Mouse (Mus musculus): ENCODE measurements around the gene Usp53. TPM values are rescaled to one million over a fixed set of nuclear protein-coding genes. Genes with fewer than 3 reads are reported as not detected.
"Not testable (repeated sequence)": the region's sequence is repeated elsewhere in the genome, so short reads cannot be mapped to it uniquely, and the experiment has no call there.

Usp53 gene
- total RNA-seq, 1 experiment from 2014 or later = 34.1 TPM

GRCm38 (mm10) chr3:122968391-122968790 lies 15.9 kb downstream of the Usp53 start:
- ATAC-seq (ENCODE audit: extremely low read depth, insufficient number of reproducible peaks, low FRiP score, poor library complexity, severe bottlenecking) = no peak

- ATAC-seq (ENCODE audit: extremely low read depth, insufficient number of reproducible peaks, low FRiP score, poor library complexity, severe bottlenecking) = no peak
These were observed 20.0 kb downstream of the Usp53 start for GRCm38 (mm10) chr3:122964301-122964700.

GRCm38 (mm10) chr3:122950129-122950528 lies 34.2 kb downstream of the Usp53 start:
- ATAC-seq (ENCODE audit: extremely low read depth, insufficient number of reproducible peaks, low FRiP score, poor library complexity, severe bottlenecking) = no peak

GRCm38 (mm10) chr3:122943387-122943890 lies 40.9 kb downstream of the Usp53 start:
- ATAC-seq (ENCODE audit: extremely low read depth, insufficient number of reproducible peaks, low FRiP score, poor library complexity, severe bottlenecking) = no peak

GRCm38 (mm10) chr3:122939215-122939614 lies 45.1 kb downstream of the Usp53 start:
- ATAC-seq (ENCODE audit: extremely low read depth, insufficient number of reproducible peaks, low FRiP score, poor library complexity, severe bottlenecking) = 0 out of 2 replicates have a peak, but pooled peaks have one; percentile 33

- ATAC-seq (ENCODE audit: extremely low read depth, insufficient number of reproducible peaks, low FRiP score, poor library complexity, severe bottlenecking) = not testable (repeated sequence)
These were observed 47.1 kb downstream of the Usp53 start for GRCm38 (mm10) chr3:122937176-122937575.

- no peak for ATAC-seq (ENCODE audit: extremely low read depth, insufficient number of reproducible peaks, low FRiP score, poor library complexity, severe bottlenecking)
These were observed 51.8 kb downstream of the Usp53 start for GRCm38 (mm10) chr3:122932466-122932865.

- no peak for ATAC-seq (ENCODE audit: extremely low read depth, insufficient number of reproducible peaks, low FRiP score, poor library complexity, severe bottlenecking)
These were observed 54.6 kb downstream of the Usp53 start for GRCm38 (mm10) chr3:122929723-122930122.

GRCm38 (mm10) chr3:122924009-122924914 lies 60.0 kb downstream of the Usp53 start, which contains the start of gene 1810037I17Rik:
1810037I17Rik (plus strand) TSS chr3:122924203.
- peak; percentile 91 for ATAC-seq (ENCODE audit: extremely low read depth, insufficient number of reproducible peaks, low FRiP score, poor library complexity, severe bottlenecking)

- ATAC-seq (ENCODE audit: extremely low read depth, insufficient number of reproducible peaks, low FRiP score, poor library complexity, severe bottlenecking) = no peak
These were observed 61.2 kb downstream of the Usp53 start for GRCm38 (mm10) chr3:122923147-122923546.

GRCm38 (mm10) chr3:122921676-122922527 lies 62.4 kb downstream of the Usp53 start:
- no peak for ATAC-seq (ENCODE audit: extremely low read depth, insufficient number of reproducible peaks, low FRiP score, poor library complexity, severe bottlenecking)

GRCm38 (mm10) chr3:122920572-122921435 lies 63.5 kb downstream of the Usp53 start:
- no peak for ATAC-seq (ENCODE audit: extremely low read depth, insufficient number of reproducible peaks, low FRiP score, poor library complexity, severe bottlenecking)

GRCm38 (mm10) chr3:122919260-122919659 lies 65.0 kb downstream of the Usp53 start, which contains the start of gene Gm10959:
Gm10959 (minus strand) TSS chr3:122919360.
- ATAC-seq (ENCODE audit: extremely low read depth, insufficient number of reproducible peaks, low FRiP score, poor library complexity, severe bottlenecking) = no peak

GRCm38 (mm10) chr3:122918672-122919071 lies 65.6 kb downstream of the Usp53 start:
- no peak for ATAC-seq (ENCODE audit: extremely low read depth, insufficient number of reproducible peaks, low FRiP score, poor library complexity, severe bottlenecking)

GRCm38 (mm10) chr3:122916191-122916680 lies 68.1 kb downstream of the Usp53 start:
- ATAC-seq (ENCODE audit: extremely low read depth, insufficient number of reproducible peaks, low FRiP score, poor library complexity, severe bottlenecking) = no peak

GRCm38 (mm10) chr3:122915493-122915892 lies 68.8 kb downstream of the Usp53 start:
- no peak for ATAC-seq (ENCODE audit: extremely low read depth, insufficient number of reproducible peaks, low FRiP score, poor library complexity, severe bottlenecking)

- ATAC-seq (ENCODE audit: extremely low read depth, insufficient number of reproducible peaks, low FRiP score, poor library complexity, severe bottlenecking) = no peak
These were observed 76.5 kb downstream of the Usp53 start for GRCm38 (mm10) chr3:122907841-122908240.

- ATAC-seq (ENCODE audit: extremely low read depth, insufficient number of reproducible peaks, low FRiP score, poor library complexity, severe bottlenecking) = 0 out of 2 replicates have a peak, but pooled peaks have one; percentile 33
These were observed 80.4 kb downstream of the Usp53 start for GRCm38 (mm10) chr3:122903746-122904433.
